Mouse (Mus musculus) G1E (cell line): ENCODE results near the gene Cdc20. TPM values are rescaled to one million over a fixed set of nuclear protein-coding genes. Genes with fewer than 3 reads are reported as not detected.

Experiments
- ATAC-seq: 2 replicates; pipeline ENCODE4 v1.8.0; 2016; ENCODE audit warnings: mild to moderate bottlenecking; ENCODE audit not compliant: insufficient number of reproducible peaks, poor library complexity, low FRiP score, severe bottlenecking; ENCODE audit errors: extremely low read depth
- DNase-seq: peaks from one replicate; pipeline ENCODE4 v3.0.0; 2012; ENCODE audit warnings: low spot score
- H3K27me3 ChIP-seq: 2 replicates; pipeline ENCODE4 v1.6.1; 2012; ENCODE audit warnings: mild to moderate bottlenecking, low read length, inconsistent platforms; ENCODE audit not compliant: insufficient read depth
- H3K36me3 ChIP-seq: replicated peaks from 2 replicates; pipeline ENCODE3; 2012; ENCODE audit warnings: mild to moderate bottlenecking, inconsistent platforms
- H3K4me1 ChIP-seq: 2 replicates; pipeline ENCODE4 v1.6.1; 2012; ENCODE audit warnings: low read depth, low read length, inconsistent platforms, mixed read lengths; ENCODE audit not compliant: insufficient read depth
- H3K4me3 ChIP-seq: 2 replicates; pipeline ENCODE4 v1.5.1; 2012; ENCODE audit warnings: low read depth, mild to moderate bottlenecking, inconsistent platforms, low read length, moderate library complexity, mixed read lengths
- H3K9me3 ChIP-seq: replicated peaks from 2 replicates; pipeline ENCODE4 v1.6.1; 2012; ENCODE audit warnings: inconsistent platforms
- CTCF ChIP-seq: IDR thresholded peaks from 2 replicates; pipeline ENCODE4 v1.5.1; 2012; ENCODE audit warnings: low read depth, low read length, inconsistent platforms, mixed read lengths
- GATA1 ChIP-seq: IDR thresholded peaks from 2 replicates; pipeline ENCODE4 v1.6.1; 2012; ENCODE audit warnings: borderline replicate concordance, low read length, inconsistent platforms, mixed read lengths
- GATA2 ChIP-seq: IDR thresholded peaks from 2 replicates; pipeline ENCODE4 v1.6.1; 2012; ENCODE audit warnings: low read depth, low read length, inconsistent platforms, borderline replicate concordance
- POLR2AphosphoS5 ChIP-seq: IDR thresholded peaks from 2 replicates; pipeline ENCODE4 v1.6.1; 2012; ENCODE audit warnings: low read depth, low read length, inconsistent platforms; ENCODE audit not compliant: insufficient replicate concordance
- TAL1 ChIP-seq: conservative IDR thresholded peaks from 2 replicates; pipeline ENCODE4 v1.6.1; 2012; ENCODE audit warnings: low read depth, low read length, inconsistent platforms, mixed read lengths
- polyA plus RNA-seq: library from polyadenylated mRNA; stranded (reverse); fragments of >175 nt; gene quantifications from 2 replicates; pipeline ENCODE4 v1.2.3, GENCODE M21; 2012
- total RNA-seq, 2 experiments: library from RNA; stranded (forward) in 1 of 2; stranded (reverse) in 1 of 2; fragments of 200-1000 nt in 1 of 2; fragments of >200 nt in 1 of 2; fragmentation: Nextera tagmentation in 1 of 2; gene quantifications; 2 replicates each; pipeline ENCODE4 v1.2.3; 2014 to 2017

Gene Cdc20
- total and polyA plus RNA-seq, 3 experiments, result 43.7 to 153 (median 86.2) TPM

DNA sequence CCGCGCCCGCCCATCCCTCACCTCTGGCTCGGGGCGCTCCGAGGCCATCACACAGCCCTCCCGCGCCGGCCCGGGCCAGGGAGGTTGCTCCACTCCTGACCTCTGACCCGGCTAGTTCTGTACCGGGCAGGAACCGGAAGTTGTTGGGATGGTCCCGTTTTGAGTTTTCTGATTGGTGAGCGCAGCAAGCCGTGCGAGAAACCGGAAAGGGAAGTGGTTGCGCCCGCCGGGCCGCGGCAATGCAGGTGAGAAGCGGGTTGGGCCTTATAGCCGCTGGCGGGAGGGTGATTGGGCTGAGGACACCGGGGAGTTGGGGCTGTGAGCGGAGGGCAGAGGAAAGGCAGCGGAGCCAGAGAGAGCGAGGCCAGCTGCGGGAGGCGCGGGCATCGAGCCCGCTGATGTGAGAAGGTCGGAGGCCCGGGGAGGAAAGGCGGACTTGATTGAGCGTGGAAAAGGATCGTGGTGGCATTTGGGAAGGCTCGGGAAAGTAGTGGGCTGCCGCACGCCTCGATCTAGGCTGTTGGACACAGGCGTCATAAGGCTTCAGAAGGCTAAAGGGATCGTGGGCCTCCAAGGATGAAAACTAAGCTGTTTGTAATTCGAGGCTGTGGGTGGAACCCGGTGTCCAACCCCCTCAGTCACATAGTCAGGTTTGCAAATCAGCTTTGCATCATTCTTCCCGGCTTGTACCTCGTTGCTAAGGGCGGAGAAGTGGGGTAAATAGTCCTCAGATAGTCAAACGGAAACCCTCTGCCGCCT is 27.8 kb downstream of the Cdc20 start, which contains the start of the genes Szt2 and Med8:
Gene Szt2, minus strand, starts transcription at position 132 of the 759 bp plus-strand sequence.
Gene Med8, plus strand, starts transcription at position 196 of the 759 bp plus-strand sequence.
- peaks cover 68% of the 10 kb centered on the region for H3K36me3 ChIP-seq

DNA sequence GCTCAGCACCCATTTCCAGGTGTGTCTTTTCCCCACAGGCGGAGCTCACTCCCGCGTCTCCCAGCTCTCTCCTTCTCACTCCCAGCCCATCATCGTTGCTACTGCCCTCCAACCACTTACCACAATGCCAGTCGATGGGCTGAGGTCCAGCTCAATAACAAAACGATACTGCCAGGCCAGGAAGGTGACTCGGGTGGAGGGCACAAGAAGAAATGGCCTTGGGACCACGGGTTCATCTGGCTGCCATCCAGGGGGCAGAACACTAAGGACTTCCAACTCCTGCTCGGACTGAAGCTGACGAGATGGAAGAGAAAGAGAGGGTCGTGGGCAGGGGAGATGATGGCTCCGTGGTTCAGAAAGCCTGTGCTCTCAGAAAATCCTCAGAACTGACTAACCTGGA is 34.5 kb downstream of the Cdc20 start:
- TF ChIP-seq GATA2, result no peak
- TF ChIP-seq POLR2AphosphoS5, result no peak
- TF ChIP-seq GATA1, result no peak
- no peak for TF ChIP-seq CTCF
- TF ChIP-seq TAL1, result no peak
- Histone ChIP-seq H3K27me3 (no peaks in the 10 kb centered on the region), H3K4me3 (no peak overlapping the region), H3K4me1 (peaks cover 23% of the 10 kb centered on the region), H3K9me3 (no peaks in the 10 kb centered on the region), H3K36me3 (peaks cover 83% of the 10 kb centered on the region)
- no peak for DNase-seq
- no peak for ATAC-seq

More for the DNA sequence above, 27.8 kb downstream of the Cdc20 start, which contains the start of the genes Szt2 and Med8:
- Histone ChIP-seq H3K4me1 (peaks cover 47% of the 10 kb centered on the region), H3K27me3 (no peaks in the 10 kb centered on the region), H3K4me3 (peak within 1 kb of the TSS; percentile 96), H3K9me3 (no peaks in the 10 kb centered on the region)
- TF ChIP-seq CTCF (no peak), TAL1 (no peak), POLR2AphosphoS5 (no peak), GATA1 (no peak), GATA2 (no peak)
- DNase-seq, result peak; percentile 100
- ATAC-seq, result peak; percentile 97

DNA sequence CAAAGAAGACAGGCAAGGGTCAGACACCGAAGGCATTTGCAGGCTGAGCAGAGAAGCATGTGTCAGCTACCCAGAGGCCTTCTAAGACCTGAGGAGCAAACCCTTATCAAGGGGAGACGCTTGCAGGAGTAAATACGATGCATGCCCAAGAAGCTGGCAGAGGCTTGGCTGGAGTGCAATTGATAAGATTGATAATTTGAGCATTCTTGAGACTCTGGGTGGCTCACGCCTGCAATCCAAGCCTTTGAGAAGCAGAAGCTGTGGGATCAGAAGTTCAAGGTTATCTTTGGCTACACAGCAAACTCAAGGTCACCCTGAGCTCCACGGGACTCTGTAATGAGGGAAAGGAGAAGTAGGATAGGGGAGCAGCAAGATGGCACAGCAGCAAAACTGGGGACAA is 35.2 kb downstream of the Cdc20 start:
- Histone ChIP-seq H3K4me1 (peaks cover 15% of the 10 kb centered on the region), H3K4me3 (no peak overlapping the region), H3K36me3 (peaks cover 84% of the 10 kb centered on the region), H3K27me3 (no peaks in the 10 kb centered on the region), H3K9me3 (no peaks in the 10 kb centered on the region)
- DNase-seq (no peak), ATAC-seq (no peak)
- TF ChIP-seq CTCF (no peak), GATA2 (no peak), TAL1 (no peak), POLR2AphosphoS5 (no peak), GATA1 (no peak)

DNA sequence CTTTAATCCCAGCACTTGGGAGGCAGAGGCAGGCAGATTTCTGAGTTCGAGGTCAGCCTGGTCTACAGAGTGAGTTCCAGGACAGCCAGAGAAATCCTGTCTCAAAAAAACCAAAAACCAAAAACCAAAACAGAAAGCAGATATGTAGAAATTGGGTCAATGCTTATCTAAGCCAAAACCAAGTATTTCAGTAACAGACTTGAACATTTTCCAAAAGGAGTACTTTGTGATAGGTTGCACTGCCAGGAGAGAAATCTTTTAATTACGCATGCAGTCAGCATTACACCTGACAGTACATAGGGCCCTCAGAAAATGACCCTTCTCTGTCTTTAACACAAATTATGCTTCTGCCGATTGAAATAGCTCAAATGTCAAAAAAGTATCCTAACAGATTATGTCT is 35.7 kb downstream of the Cdc20 start:
- no peak for ATAC-seq
- Histone ChIP-seq H3K36me3 (peaks cover 87% of the 10 kb centered on the region), H3K27me3 (no peaks in the 10 kb centered on the region), H3K4me1 (peaks cover 12% of the 10 kb centered on the region), H3K9me3 (no peaks in the 10 kb centered on the region), H3K4me3 (no peak overlapping the region)
- DNase-seq, result no peak
- no peak for TF ChIP-seq GATA1
- TF ChIP-seq TAL1, result no peak
- no peak for TF ChIP-seq GATA2
- no peak for TF ChIP-seq POLR2AphosphoS5
- no peak for TF ChIP-seq CTCF

DNA sequence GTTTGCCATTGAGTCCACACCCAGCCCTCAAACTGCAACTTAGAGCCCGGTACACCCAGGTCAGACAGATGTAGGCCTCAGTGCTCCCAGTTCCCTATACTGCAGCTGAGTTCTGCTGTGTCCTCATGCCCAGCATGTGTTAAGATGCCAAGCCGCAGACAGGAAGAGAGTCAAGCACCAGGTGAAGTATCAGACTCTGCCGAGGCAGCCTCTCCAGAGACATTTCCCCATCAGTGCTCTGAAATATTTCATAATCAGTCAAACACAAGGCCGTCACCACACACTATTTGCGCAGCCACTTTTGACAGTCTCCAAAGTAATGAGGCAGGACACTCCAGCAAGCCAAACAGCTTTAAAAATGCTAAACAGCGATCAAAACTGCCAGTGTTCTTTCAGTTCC is 38.8 kb downstream of the Cdc20 start:
- Histone ChIP-seq H3K36me3 (peaks cover 99% of the 10 kb centered on the region), H3K9me3 (no peaks in the 10 kb centered on the region), H3K4me3 (no peak overlapping the region), H3K4me1 (no peaks in the 10 kb centered on the region), H3K27me3 (no peaks in the 10 kb centered on the region)
- no peak for ATAC-seq
- DNase-seq, result no peak
- no peak for TF ChIP-seq GATA2
- no peak for TF ChIP-seq POLR2AphosphoS5
- no peak for TF ChIP-seq GATA1
- no peak for TF ChIP-seq CTCF
- no peak for TF ChIP-seq TAL1

DNA sequence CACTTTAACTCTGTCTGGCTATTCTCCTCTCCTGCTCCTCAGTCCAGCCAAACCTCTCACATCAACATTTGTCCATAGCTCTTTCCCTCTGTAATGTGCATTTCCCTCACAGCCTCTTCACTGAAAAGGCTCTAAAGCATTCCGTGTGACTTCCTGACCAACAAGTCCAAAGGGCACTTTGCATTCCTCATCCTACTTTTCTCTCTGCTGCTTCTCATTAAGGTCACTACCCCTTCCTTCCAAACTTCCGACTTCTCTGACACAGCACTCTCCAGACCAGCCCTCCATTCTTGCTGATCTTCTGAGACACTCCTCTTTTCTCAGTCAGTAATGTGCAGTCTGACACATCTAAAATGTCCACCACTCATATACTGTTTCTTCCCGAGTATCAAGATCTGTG is 40.7 kb downstream of the Cdc20 start:
- ATAC-seq (no peak), DNase-seq (no peak)
- H3K27me3 ChIP-seq, result no peaks in the 10 kb centered on the region
- TF ChIP-seq GATA1 (no peak), GATA2 (no peak), CTCF (no peak), POLR2AphosphoS5 (no peak), TAL1 (no peak)
- peaks cover 99% of the 10 kb centered on the region for H3K36me3 ChIP-seq
- H3K9me3 ChIP-seq, result no peaks in the 10 kb centered on the region
- no peaks in the 10 kb centered on the region for H3K4me1 ChIP-seq
- no peak overlapping the region for H3K4me3 ChIP-seq
